Mouse (Mus musculus): ENCODE data around the gene Tmem97.

DNA sequence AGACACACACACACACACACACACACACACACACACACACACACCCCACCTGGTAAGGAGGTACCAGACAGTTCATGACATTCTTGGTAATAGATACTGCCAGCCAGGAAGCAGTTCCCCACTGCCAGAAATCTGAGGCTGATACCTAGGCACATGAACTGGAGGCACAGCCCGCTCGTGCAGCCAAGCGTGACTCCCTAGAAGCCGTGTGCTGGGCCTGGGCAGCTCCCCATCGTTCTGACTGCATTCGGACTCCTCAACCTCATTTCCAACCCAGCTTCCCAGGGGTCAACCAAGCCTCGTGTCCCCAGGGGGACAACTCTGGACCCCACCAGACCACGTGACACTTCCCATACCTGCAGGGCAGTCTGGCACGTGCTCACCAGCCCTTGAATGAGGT lies 21.9 kb downstream of the Tmem97 start:
- TF ChIP-seq POLR2A (IDR thresholded peaks at IDR 0.05; ENCODE audit: borderline replicate concordance, low read depth, low read length) = no peak
- no peak for TF ChIP-seq CTCF (IDR thresholded peaks at IDR 0.05; ENCODE audit: low read depth, low read length)

All from bone marrow macrophage, adult 2 months (primary cell).